Mouse (Mus musculus): ENCODE results near the gene Tktl2.

GRCm38 (mm10) chr8:66486084-66486763, 25.3 kb upstream of the Tktl2 start, which contains the start of gene Tma16:
- TF ChIP-seq CTCF (IDR thresholded peaks at IDR 0.05; ENCODE audit: low read depth, low read length) (no peak), EP300 (IDR thresholded peaks at IDR 0.05; ENCODE audit: insufficient read depth, low read depth, low read length) (0 out of 2 replicates have a peak, but pooled peaks have one; percentile 39), POLR2A (IDR thresholded peaks at IDR 0.05; ENCODE audit: insufficient read depth, low read length) (no peak)

All from ES-Bruce4 (cell line).